Mouse (Mus musculus) hindbrain, embryonic 12.5 days (tissue): ENCODE measurements at regions not wholly inside any gene's neighbourhood (a gene's known extent, or its start where the extent isn't known, plus 50 kb on each side); places are given as distances from the start of the nearest gene placed in this dataset.

Experiments used
- ATAC-seq: fragments of 200-750 bp; cut with Nextera tagmentation; 2 replicates; pipeline ENCODE4 v1.8.0; 2017; ENCODE audit warnings: moderate TSS enrichment; ENCODE audit not compliant: low FRiP score
- H3K27ac ChIP-seq: fragments of 300-500 bp; sonication (generic); 2 replicates; pipeline ENCODE4 v1.5.1; 2016; ENCODE audit warnings: mild to moderate bottlenecking
- H3K27me3 ChIP-seq: fragments of 300-500 bp; sonication (generic); 2 replicates; pipeline ENCODE4 v1.6.1; 2016; ENCODE audit warnings: mild to moderate bottlenecking
- H3K36me3 ChIP-seq: fragments of 300-500 bp; sonication (generic); 2 replicates; pipeline ENCODE4 v1.6.1; 2016; ENCODE audit warnings: mild to moderate bottlenecking
- H3K4me1 ChIP-seq: fragments of 300-500 bp; sonication (generic); 2 replicates; pipeline ENCODE4 v1.6.1; 2016
- H3K4me2 ChIP-seq: fragments of 300-500 bp; sonication (generic); replicated peaks from 2 replicates; pipeline ENCODE4 v1.6.1; 2016; ENCODE audit warnings: mild to moderate bottlenecking
- H3K4me3 ChIP-seq: fragments of 300-500 bp; sonication (generic); 2 replicates; pipeline ENCODE4 v1.5.1; 2016; ENCODE audit warnings: mild to moderate bottlenecking
- H3K9ac ChIP-seq: fragments of 300-500 bp; sonication (generic); 2 replicates; pipeline ENCODE4 v1.6.1; 2016; ENCODE audit warnings: mild to moderate bottlenecking, moderate library complexity
- H3K9me3 ChIP-seq: fragments of 300-500 bp; sonication (generic); replicated peaks from 2 replicates; pipeline ENCODE4 v1.6.1; 2016; ENCODE audit warnings: mild to moderate bottlenecking
- WGBS: fragments of 180-500 bp; shearing (Covaris S2); methylation state at CpG from one replicate; pipeline ENCODE4 v1.1.7; 2016; 5-methylcytosine and 5-hydroxymethylcytosine counted together

- Histone ChIP-seq H3K27ac (no peak overlapping the region), H3K4me3 (no peak overlapping the region), H3K4me2 (no peak overlapping the region), H3K36me3 (no peaks in the 10 kb centered on the region), H3K27me3 (no peaks in the 10 kb centered on the region), H3K9me3 (no peaks in the 10 kb centered on the region), H3K9ac (no peak overlapping the region), H3K4me1 (no peaks in the 10 kb centered on the region)
- ATAC-seq, result no peak
- WGBS, result 67% methylated on average over 2 of the region's 2 CpGs
Measured at GRCm38 (mm10) chr3:114279653-114280052, 249.3 kb downstream of the Col11a1 start.

- H3K27ac ChIP-seq, result no peak overlapping the region
- no peak overlapping the region for H3K4me2 ChIP-seq
- ATAC-seq, result no peak
- no peak overlapping the region for H3K9ac ChIP-seq
- H3K4me3 ChIP-seq, result no peak overlapping the region
- H3K9me3 ChIP-seq, result no peaks in the 10 kb centered on the region
- 96% methylated on average over 1 of the region's 1 CpGs for WGBS
- no peaks in the 10 kb centered on the region for H3K36me3 ChIP-seq
- H3K4me1 ChIP-seq, result no peaks in the 10 kb centered on the region
- H3K27me3 ChIP-seq, result no peaks in the 10 kb centered on the region
Measured at GRCm38 (mm10) chr3:114319444-114319843, 289.1 kb downstream of the Col11a1 start.

GRCm38 (mm10) chr3:114334334-114334733 lies 304.0 kb downstream of the Col11a1 start:
- H3K9me3 ChIP-seq, result no peaks in the 10 kb centered on the region
- no peak overlapping the region for H3K9ac ChIP-seq
- ATAC-seq, result no peak
- H3K36me3 ChIP-seq, result no peaks in the 10 kb centered on the region
- no peaks in the 10 kb centered on the region for H3K27me3 ChIP-seq
- no peak overlapping the region for H3K4me3 ChIP-seq
- H3K27ac ChIP-seq, result no peak overlapping the region
- no peak overlapping the region for H3K4me2 ChIP-seq
- no peaks in the 10 kb centered on the region for H3K4me1 ChIP-seq

GRCm38 (mm10) chr3:114343714-114344113 lies 313.4 kb downstream of the Col11a1 start:
- Histone ChIP-seq H3K4me3 (no peak overlapping the region), H3K27me3 (no peaks in the 10 kb centered on the region), H3K4me2 (no peak overlapping the region), H3K4me1 (no peaks in the 10 kb centered on the region), H3K27ac (no peak overlapping the region), H3K9ac (no peak overlapping the region), H3K9me3 (no peaks in the 10 kb centered on the region), H3K36me3 (no peaks in the 10 kb centered on the region)
- 90% methylated on average over 2 of the region's 2 CpGs for WGBS
- ATAC-seq, result no peak

- H3K9me3 ChIP-seq, result no peaks in the 10 kb centered on the region
- H3K4me1 ChIP-seq, result no peaks in the 10 kb centered on the region
- 63% methylated on average over 5 of the region's 5 CpGs for WGBS
- no peak overlapping the region for H3K4me3 ChIP-seq
- no peaks in the 10 kb centered on the region for H3K36me3 ChIP-seq
- no peak overlapping the region for H3K4me2 ChIP-seq
- no peak overlapping the region for H3K27ac ChIP-seq
- peak; percentile 67 for ATAC-seq
- H3K27me3 ChIP-seq, result no peaks in the 10 kb centered on the region
- H3K9ac ChIP-seq, result no peak overlapping the region
Measured at GRCm38 (mm10) chr3:114380044-114380443, 349.7 kb downstream of the Col11a1 start.

GRCm38 (mm10) chr3:114403467-114403866 lies 373.1 kb downstream of the Col11a1 start:
- no peak for ATAC-seq
- WGBS, result 86% methylated on average over 3 of the region's 3 CpGs
- no peak overlapping the region for H3K9ac ChIP-seq
- no peaks in the 10 kb centered on the region for H3K27me3 ChIP-seq
- no peaks in the 10 kb centered on the region for H3K36me3 ChIP-seq
- no peak overlapping the region for H3K4me3 ChIP-seq
- H3K4me1 ChIP-seq, result no peaks in the 10 kb centered on the region
- H3K27ac ChIP-seq, result no peak overlapping the region
- no peak overlapping the region for H3K4me2 ChIP-seq
- no peaks in the 10 kb centered on the region for H3K9me3 ChIP-seq
